Mouse (Mus musculus) gastrocnemius, adult 2 months (tissue): ENCODE data around the gene Rasa1. TPM values are rescaled to one million over a fixed set of nuclear protein-coding genes. Genes with fewer than 3 reads are reported as not detected.

Source experiments
- DNase-seq: peaks from one replicate; pipeline ENCODE4 v3.0.0; 2022
- H3K27ac ChIP-seq: fragments of 200-600 bp; 2 replicates; pipeline ENCODE4 v1.8.1; 2022; ENCODE audit warnings: mild to moderate bottlenecking
- H3K4me3 ChIP-seq: fragments of 200-600 bp; 2 replicates; pipeline ENCODE4 v1.8.1; 2022; ENCODE audit warnings: mild to moderate bottlenecking, moderate library complexity
- CTCF ChIP-seq: fragments of 200-600 bp; IDR thresholded peaks from 2 replicates; pipeline ENCODE4 v1.8.1; 2022; ENCODE audit warnings: antibody characterized with exemption, mild to moderate bottlenecking, moderate library complexity
- intact Hi-C: fragments of 180-260 bp; cut with DNase I; formaldehyde crosslinking; loops from one replicate; pipeline ENCODE4 v1.15.1; 2025
- long read RNA-seq, 2 experiments: library from polyadenylated mRNA; stranded (forward); transcript quantifications; one replicate each; pipeline ENCODE4 v2.0.0; 2021
- total RNA-seq, 2 experiments: library from RNA; stranded (reverse); gene quantifications; 2 replicates each; pipeline ENCODE4 v1.2.3; 2021

The Rasa1 gene
- total RNA-seq = 10 to 100 TPM; 18.2 to 22.3 TPM
- long read RNA-seq, experiment 1, full-length matches to known transcripts = 23 of 24 reads
- long read RNA-seq, experiment 1, partial matches to known transcripts = 0 of 24 reads
- long read RNA-seq, experiment 1, other reads (novel, unspliced or antisense) = 1 of 24 reads
- long read RNA-seq, experiment 2, full-length matches to known transcripts = 8 of 11 reads
- long read RNA-seq, experiment 2, partial matches to known transcripts = 0 of 11 reads
- long read RNA-seq, experiment 2, other reads (novel, unspliced or antisense) = 3 of 11 reads

DNA sequence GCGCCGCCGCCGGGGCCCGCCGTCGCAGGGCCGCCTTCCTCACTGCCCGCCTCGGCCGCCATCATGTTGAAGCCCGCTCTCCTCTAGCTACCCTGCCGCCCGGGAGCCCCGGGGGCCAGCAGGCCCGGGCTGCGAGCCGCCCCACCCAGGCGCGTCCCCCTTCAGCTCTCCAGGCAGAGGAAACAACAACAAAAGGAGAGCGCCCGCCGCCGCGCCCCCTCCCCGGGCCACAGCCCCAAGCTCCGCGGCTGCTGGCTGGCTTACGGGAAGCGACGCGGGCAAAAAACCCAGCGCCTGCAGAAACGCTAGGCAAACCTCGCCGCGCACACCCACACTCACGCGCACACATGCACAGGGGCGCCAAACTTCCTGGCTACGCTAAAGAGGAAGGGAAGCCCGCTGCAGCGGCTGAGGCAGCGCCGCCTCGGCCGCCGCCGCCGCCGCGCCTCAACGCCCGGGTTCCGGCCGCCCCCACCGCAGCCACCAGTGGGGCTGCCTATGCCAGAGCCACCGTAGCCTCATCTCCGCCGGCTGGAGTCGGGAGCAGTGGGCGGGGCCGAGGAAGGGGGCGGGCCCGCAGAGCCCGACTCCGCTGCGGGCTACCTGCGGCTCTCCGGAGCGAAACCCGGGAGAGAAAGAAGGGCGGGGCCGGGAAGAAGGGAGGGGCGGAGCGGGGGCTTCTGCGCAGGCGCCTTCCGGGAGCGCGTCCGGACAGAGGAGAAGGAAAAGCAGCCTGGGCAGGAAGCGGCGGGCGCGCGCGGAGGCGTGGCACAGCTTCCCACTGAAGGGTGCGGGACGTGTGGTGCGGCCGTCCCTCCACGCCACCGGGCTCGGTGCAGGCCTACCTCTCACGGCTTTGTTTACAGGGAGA is at the start of gene Rasa1:
Rasa1 (minus strand) TSS at position 288 of the 871 bp plus-strand sequence.
- TF ChIP-seq CTCF = no peak
- intact Hi-C loops = loop anchor here (1.0 kb wide), 1 partner anchor 100 kb away; the partner anchor contains the start of gene Ccnh
- peak within 1 kb of the TSS; percentile 86 for H3K4me3 ChIP-seq
- peak; percentile 97 for DNase-seq
- H3K27ac ChIP-seq = peak within 1 kb of the TSS; percentile 98

DNA sequence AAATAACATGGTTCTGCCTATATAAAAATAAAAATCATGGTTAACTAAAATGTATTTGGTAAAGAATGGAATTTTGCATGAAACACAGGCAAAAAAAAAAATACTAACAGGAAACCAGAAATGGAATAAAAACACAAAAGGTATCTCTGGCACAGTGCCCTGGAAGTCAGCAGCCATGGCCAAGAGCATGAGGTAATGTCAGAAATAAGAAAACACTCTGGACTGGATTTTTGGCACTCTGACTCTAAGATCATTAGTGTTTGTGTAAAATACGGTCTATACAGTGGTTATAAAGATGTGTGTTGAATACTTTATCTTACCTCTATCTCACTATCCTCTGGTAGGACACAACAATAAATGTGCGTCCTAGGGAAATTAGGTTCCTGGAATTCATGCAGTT is 22.6 kb upstream of the Rasa1 start:
- no peak overlapping the region for H3K4me3 ChIP-seq
- no peak for TF ChIP-seq CTCF
- DNase-seq = no peak
- no peak overlapping the region for H3K27ac ChIP-seq
- intact Hi-C loops = no loop called here

DNA sequence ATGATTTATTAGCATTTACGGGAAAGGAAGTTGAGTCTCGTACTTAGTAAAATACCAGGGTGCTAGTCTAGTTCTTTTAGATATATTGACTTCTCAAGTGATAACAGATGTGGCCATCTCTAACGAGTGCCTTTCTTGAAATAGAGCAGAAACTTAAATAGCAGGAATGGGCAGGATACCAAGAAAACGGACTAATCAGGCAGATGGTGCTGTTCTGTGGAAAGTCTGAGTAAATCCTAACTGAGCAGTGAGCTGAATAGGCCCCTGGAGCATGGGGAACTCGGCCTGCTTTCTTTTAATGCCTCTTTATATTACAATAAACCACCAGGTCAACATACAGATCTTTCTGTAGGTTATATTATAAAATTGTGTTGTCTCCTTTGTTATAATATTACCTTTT is 22.0 kb upstream of the Rasa1 start:
- TF ChIP-seq CTCF = no peak
- intact Hi-C loops = no loop called here
- DNase-seq = no peak
- no peak overlapping the region for H3K27ac ChIP-seq
- H3K4me3 ChIP-seq = no peak overlapping the region

DNA sequence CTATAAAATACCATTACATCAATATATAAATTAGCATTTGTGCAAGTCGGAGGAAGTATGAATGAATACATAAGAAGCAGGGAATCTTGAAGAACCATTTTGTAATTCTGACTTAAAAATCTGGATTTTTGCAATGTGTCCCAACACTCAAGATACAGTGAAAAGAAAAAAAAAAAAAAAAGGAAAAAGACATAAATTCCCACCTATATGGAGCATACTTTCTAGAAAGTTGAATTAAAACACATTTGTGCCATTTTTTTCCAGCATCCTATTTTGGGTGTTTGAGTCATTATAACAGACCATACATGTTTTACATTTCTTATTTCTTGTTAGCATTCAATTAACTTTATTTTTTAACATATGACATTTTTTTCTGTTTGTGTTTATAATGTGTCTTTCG is 21.6 kb upstream of the Rasa1 start:
- no peak for DNase-seq
- TF ChIP-seq CTCF = no peak
- intact Hi-C loops = no loop called here
- no peak overlapping the region for H3K27ac ChIP-seq
- no peak overlapping the region for H3K4me3 ChIP-seq

DNA sequence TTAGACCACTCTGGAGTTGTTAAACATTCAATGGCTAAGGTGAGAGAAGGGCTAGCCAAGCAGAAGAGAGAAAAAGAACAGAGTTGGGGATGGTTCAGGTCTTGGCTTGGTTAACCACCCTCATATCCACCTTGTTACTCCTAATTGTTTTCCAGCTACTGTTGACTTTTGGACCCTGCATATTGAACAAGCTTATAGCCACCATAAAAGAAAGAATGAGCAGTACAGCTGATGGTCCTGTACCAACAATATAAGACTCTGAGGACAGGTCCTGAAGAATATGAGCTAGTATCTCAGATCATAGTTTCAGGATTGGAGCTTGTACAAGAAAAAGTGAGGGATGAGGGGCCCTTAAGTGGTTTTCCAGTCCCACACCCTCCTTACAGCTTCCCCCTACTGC is 17.1 kb upstream of the Rasa1 start:
- TF ChIP-seq CTCF = no peak
- H3K27ac ChIP-seq = no peak overlapping the region
- no peak for DNase-seq
- intact Hi-C loops = no loop called here
- H3K4me3 ChIP-seq = no peak overlapping the region

DNA sequence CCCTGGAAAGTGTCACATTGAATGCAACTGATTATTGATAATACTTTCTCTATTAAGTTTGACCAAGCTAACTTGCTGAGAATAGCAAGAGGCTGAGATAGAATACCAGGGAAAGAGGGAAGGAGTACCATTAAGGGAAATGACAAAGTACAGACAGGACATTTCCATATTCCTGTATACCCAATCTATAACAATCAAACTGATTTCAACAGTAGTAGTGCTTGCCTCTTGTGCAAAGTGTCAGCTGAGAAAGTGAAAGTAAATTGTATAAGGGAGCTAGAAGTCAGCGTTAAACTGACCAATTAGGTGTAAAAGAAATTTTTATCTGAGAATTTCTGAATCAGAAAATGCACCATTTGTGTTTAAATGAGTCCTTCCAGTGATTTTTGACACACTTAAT is 1.7 kb upstream of the Rasa1 start:
- intact Hi-C loops = no loop called here
- no peak for TF ChIP-seq CTCF
- no peak for DNase-seq
- Histone ChIP-seq H3K27ac (peak overlapping the region; percentile 61), H3K4me3 (peak overlapping the region; percentile 86)

DNA sequence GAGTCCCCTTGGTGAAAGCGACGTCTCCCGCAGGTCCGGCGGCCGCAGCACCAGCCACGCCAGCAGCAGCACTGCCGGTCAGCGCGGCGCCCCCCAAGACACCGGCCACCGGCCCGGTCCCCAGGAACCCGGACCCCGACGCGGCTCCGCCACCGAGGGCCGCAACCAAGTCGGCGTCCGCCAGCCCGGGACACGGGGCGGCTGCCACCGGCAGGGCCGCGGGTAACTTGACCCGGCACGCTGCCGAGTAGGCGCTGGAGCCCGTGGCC is 422 bp downstream of the Rasa1 start:
- TF ChIP-seq CTCF = no peak
- intact Hi-C loops = no loop called here
- peak; percentile 80 for DNase-seq
- Histone ChIP-seq H3K27ac (peak overlapping the region; percentile 98), H3K4me3 (peak overlapping the region; percentile 86)

DNA sequence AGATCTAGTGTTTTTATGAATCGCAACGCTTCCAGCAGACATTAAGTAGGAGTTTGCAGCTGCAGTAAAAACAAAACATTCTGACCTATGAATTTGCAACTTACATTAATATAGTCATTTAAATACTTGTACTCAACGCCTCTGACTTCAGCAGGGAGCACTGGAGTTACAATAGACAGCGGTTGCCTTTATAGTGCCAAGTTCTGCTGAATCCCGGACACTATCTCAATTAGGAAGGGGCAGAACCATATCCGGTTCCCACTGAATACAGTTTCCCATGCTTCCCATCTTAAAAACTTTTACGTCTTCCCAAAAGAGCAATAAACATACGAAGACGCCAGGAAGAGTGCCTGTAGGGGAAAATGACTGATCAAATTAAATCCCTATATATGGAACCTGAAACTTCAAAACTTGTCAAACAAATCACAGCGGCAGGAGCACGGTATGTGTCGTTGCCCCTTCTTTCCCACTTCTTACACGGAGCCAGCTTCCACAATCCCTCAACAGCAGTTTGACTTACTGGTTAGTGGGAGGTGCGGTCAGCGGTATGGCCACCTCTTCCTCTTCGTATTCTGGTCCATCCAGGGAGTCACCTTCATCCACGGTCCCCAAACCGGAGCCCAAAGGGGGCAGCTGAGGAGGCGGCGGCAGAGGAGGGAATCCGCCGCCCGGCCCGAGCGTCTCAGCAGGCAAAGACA is 905 bp downstream of the Rasa1 start:
- intact Hi-C loops = no loop called here
- no peak for DNase-seq
- H3K4me3 ChIP-seq = peak overlapping the region; percentile 86
- TF ChIP-seq CTCF = no peak
- peak overlapping the region; percentile 98 for H3K27ac ChIP-seq

DNA sequence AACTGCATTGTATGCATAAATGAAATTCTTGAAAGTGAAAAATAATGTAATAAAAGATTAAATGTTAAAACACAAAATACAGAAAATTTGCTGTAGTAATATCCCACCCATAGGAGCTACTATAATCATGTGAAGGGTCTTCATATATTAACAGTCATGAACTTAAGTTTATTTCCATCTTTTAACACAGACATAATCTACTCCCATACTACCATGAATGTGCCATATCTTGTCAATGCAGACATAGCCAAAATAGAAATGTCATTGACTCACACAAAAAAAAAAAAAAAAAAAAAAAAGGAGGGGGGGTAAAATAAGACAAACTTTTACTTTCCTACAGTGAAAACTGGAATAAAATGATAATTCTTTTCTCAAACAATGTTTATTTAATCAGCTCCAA is 6.3 kb downstream of the Rasa1 start:
- intact Hi-C loops = no loop called here

DNA sequence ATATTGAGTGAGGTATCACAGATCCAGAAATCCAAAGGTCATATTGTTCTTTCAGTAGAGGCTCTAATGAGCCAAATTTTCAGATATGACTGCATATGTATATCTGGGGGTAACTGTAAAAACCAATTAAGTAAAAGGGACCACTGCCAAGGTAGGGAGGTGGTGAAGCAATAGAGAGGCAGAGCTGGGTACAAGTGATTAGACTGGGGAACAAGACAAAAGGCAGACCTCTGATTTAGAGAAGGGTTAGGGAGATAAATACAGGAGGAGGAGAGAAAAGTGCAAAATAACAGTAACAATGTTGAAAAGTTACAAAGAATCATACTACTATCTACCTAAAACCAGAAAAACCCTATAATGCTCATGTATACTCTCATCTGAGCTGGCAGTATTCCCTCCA is 10.0 kb downstream of the Rasa1 start:
- Histone ChIP-seq H3K4me3 (no peak overlapping the region), H3K27ac (no peak overlapping the region)
- no peak for TF ChIP-seq CTCF
- DNase-seq = no peak
- intact Hi-C loops = no loop called here

More for the DNA sequence above, 6.3 kb downstream of the Rasa1 start:
- no peak overlapping the region for H3K27ac ChIP-seq
- no peak for DNase-seq
- no peak for TF ChIP-seq CTCF
- no peak overlapping the region for H3K4me3 ChIP-seq

DNA sequence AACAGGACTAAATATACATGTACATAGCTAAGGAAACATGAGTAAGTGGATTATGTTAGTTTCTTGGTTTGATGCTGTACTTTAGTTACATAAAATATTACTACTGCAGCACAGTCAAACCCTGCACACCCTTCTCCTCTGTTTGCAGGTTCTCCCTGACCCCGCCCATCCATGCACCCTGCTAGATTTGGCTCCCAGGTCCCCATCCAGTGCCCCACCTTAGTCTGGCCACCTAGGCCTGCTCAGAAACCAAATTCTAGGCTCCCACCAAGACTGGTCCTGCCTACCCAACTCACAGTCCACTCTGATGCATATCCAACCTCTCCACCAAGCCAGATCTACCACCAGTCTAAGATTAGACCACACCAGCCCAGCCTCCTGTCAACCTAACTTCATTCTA is 14.4 kb downstream of the Rasa1 start:
- Histone ChIP-seq H3K27ac (no peak overlapping the region), H3K4me3 (no peak overlapping the region)
- no peak for DNase-seq
- intact Hi-C loops = no loop called here
- no peak for TF ChIP-seq CTCF

DNA sequence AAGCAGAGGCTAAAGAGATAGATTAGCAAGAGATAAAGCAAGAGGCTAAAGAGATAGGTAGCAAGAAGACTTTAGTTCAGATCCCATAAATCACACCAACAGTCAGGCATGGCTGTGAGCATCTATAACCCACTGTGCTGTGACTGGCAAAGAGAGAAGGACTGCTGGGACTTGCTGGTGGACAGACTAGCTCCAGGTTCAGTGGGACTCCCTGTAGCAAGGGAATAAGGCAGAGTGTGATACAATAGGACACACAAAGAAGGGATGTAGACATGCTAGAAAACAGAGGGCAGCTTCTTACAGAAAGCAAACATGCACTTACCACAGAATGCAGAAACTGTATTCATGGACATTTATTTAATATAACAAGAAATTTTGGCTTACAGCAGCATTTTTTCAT is 15.1 kb downstream of the Rasa1 start:
- TF ChIP-seq CTCF = no peak
- Histone ChIP-seq H3K27ac (no peak overlapping the region), H3K4me3 (no peak overlapping the region)
- intact Hi-C loops = no loop called here
- no peak for DNase-seq

DNA sequence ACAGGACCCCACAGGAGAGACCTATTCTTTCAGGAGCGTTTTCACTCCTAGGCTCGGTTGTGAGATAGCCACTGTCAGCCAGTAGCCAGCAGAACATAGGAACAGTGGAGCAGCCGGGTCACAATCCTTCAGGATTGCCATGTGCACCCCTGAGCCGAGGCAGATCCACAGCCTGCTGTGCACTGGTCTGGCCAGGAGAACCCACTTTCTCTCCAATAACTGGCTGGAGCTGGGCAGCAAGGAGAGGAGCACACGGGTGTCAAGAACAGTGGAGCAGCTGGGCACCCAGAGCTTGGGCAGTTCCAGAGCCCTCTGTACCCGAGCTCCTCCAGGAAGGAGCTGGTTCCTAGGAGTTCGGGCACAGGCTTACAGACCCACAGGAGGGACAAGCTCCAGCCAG is 50.2 kb downstream of the Rasa1 start:
- DNase-seq = no peak
- Histone ChIP-seq H3K27ac (no peak overlapping the region), H3K4me3 (no peak overlapping the region)
- intact Hi-C loops = no loop called here
- no peak for TF ChIP-seq CTCF
